Mouse (Mus musculus) liver, postnatal 0 days (tissue): ENCODE measurements around the gene Drg1. TPM values are rescaled to one million over a fixed set of nuclear protein-coding genes. Genes with fewer than 3 reads are reported as not detected.

Experiments
- ATAC-seq: fragments of 200-750 bp; cut with Nextera tagmentation; 2 replicates; pipeline ENCODE4 v1.8.0; 2017; ENCODE audit warnings: mild to moderate bottlenecking, moderate library complexity
- DNase-seq: peaks from one replicate; pipeline ENCODE4 v3.0.0-alpha.2; 2016
- H3K27ac ChIP-seq: fragments of 300-500 bp; sonication (generic); 2 replicates; pipeline ENCODE4 v1.5.1; 2014; ENCODE audit warnings: antibody characterized with exemption, moderate library complexity, mild to moderate bottlenecking, low read depth
- H3K27me3 ChIP-seq: fragments of 300-500 bp; sonication (generic); 2 replicates; pipeline ENCODE4 v1.6.1; 2014; ENCODE audit warnings: low read length, control low read depth, mixed read lengths; ENCODE audit not compliant: insufficient read depth
- H3K36me3 ChIP-seq: fragments of 300-500 bp; sonication (generic); replicated peaks from 2 replicates; pipeline ENCODE4 v1.6.1; 2014; ENCODE audit warnings: mild to moderate bottlenecking, control low read depth, low read length, moderate library complexity, mixed read lengths; ENCODE audit not compliant: insufficient read depth
- H3K4me1 ChIP-seq: fragments of 300-500 bp; sonication (generic); 2 replicates; pipeline ENCODE4 v1.6.1; 2014; ENCODE audit warnings: antibody characterized with exemption, mild to moderate bottlenecking, control low read depth; ENCODE audit not compliant: insufficient read depth
- H3K4me2 ChIP-seq: fragments of 300-500 bp; sonication (generic); 2 replicates; pipeline ENCODE4 v1.6.1; 2014; ENCODE audit warnings: low read depth, mild to moderate bottlenecking, low read length, moderate library complexity, mixed read lengths
- H3K4me3 ChIP-seq: fragments of 300-500 bp; sonication (generic); 2 replicates; pipeline ENCODE4 v1.5.1; 2014; ENCODE audit warnings: low read depth, low read length
- H3K9ac ChIP-seq: fragments of 300-500 bp; sonication (generic); replicated peaks from 2 replicates; pipeline ENCODE4 v1.6.1; 2014; ENCODE audit warnings: mild to moderate bottlenecking, moderate library complexity
- H3K9me3 ChIP-seq: fragments of 300-500 bp; sonication (generic); 2 replicates; pipeline ENCODE4 v1.6.1; 2016; ENCODE audit warnings: mild to moderate bottlenecking, control low read depth, low read length, mixed read lengths
- CTCF ChIP-seq: sonication (generic); IDR thresholded peaks from 2 replicates; pipeline ENCODE4 v1.5.1; 2016; ENCODE audit warnings: antibody characterized with exemption, low read depth
- EP300 ChIP-seq: IDR thresholded peaks from 2 replicates; pipeline ENCODE4 v1.6.1; 2016; ENCODE audit warnings: antibody characterized with exemption, low read depth, mild to moderate bottlenecking
- WGBS: fragments of 180-500 bp; shearing (Covaris S2); extraction: QIAGEN DNeasy Blood & Tissue Kit; methylation state at CpG from one replicate; pipeline ENCODE4 v1.1.7; 2014; ENCODE audit not compliant: insufficient replicate concordance; 5-methylcytosine and 5-hydroxymethylcytosine counted together
- polyA plus RNA-seq: library from polyadenylated mRNA; unstranded; fragments of >200 nt; fragmentation: Nextera tagmentation; extraction: Ambion mirVana; gene quantifications from 2 replicates; pipeline ENCODE4 v1.2.1, GENCODE M21; 2015

The Drg1 gene
- polyA plus RNA-seq, 1 experiment from 2014 or later = 84.7 TPM

DNA sequence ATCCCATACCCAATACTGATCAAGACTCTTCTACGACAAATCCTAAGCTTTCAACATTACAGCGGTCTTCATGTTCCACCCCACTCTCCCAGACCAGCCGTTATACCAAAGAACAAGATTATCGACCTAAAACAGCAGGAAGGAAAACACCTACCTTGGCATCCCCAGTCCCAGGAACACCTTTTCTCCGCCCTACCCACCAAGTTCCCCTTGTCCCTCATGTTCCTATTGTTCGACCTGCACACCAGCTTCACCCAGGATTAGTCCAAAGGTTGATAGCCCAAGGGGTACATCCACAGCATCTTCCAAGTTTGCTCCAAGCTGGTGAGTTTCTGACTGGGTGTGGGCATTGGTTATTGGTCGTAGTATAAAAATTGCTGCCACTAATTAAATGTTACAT, 23.8 kb downstream of the Drg1 start:
- H3K27me3 ChIP-seq = no peaks in the 10 kb centered on the region
- H3K4me3 ChIP-seq = no peak overlapping the region
- H3K9ac ChIP-seq = no peak overlapping the region
- no peak overlapping the region for H3K4me2 ChIP-seq
- H3K4me1 ChIP-seq = no peaks in the 10 kb centered on the region
- ATAC-seq = no peak
- no peak for TF ChIP-seq EP300
- TF ChIP-seq CTCF = no peak
- no peak overlapping the region for H3K27ac ChIP-seq
- H3K9me3 ChIP-seq = no peaks in the 10 kb centered on the region
- 87% methylated on average over 7 of the region's 7 CpGs for WGBS
- peaks cover 89% of the 10 kb centered on the region for H3K36me3 ChIP-seq
- no peak for DNase-seq

DNA sequence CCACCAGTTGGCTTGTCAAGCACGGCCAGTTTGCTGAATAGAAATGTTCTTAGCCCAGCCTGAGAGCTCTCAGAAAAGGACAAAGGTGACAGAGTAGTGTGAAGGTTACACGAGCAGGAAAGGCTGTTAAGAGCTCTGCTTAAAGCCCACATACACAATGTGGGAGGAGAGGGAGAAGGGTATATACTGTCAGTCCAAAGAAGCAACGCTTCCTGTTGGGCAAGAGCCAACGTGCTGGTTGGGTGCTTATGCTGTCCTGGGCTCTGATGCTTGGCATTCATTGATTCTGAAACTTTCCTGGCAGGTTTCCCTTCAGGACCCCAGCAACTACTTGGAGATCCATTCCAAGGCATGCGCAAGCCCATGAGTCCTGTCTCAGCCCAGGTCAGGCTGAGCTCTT, 30.9 kb downstream of the Drg1 start:
- no peak for ATAC-seq
- H3K4me1 ChIP-seq = peaks cover 3% of the 10 kb centered on the region; the same call in 1 of the 2 replicates
- WGBS = 68% methylated on average over 5 of the region's 5 CpGs
- H3K27me3 ChIP-seq = no peaks in the 10 kb centered on the region
- peaks cover 80% of the 10 kb centered on the region for H3K36me3 ChIP-seq
- H3K4me3 ChIP-seq = no peak overlapping the region
- no peak overlapping the region for H3K9ac ChIP-seq
- no peak overlapping the region for H3K4me2 ChIP-seq
- no peak overlapping the region for H3K27ac ChIP-seq
- no peak for DNase-seq
- TF ChIP-seq EP300 (no peak), CTCF (no peak)
- H3K9me3 ChIP-seq = no peaks in the 10 kb centered on the region

DNA sequence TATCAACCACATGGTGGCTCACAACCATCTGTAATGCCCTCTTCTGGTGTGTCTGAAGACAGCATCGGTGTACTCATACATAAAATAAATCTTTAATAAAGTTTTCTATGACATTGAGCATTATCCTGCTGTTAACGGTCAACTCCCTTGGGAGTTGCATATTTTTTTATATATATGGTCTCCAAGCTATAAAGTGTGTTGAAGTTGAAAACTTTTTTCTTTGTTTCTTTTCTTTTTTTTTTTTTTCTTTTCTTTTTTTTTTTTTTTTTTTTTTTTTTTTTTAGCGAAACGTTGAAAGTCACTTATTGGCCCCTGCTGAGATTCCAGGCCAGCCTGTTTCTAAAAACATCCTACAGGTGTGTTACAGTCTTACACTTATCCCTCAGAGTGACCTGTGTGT, 32.5 kb downstream of the Drg1 start:
- DNase-seq (no peak), ATAC-seq (no peak)
- H3K27ac ChIP-seq = no peak overlapping the region
- no peaks in the 10 kb centered on the region for H3K27me3 ChIP-seq
- no peaks in the 10 kb centered on the region for H3K9me3 ChIP-seq
- no peak overlapping the region for H3K4me3 ChIP-seq
- TF ChIP-seq EP300 (no peak), CTCF (no peak)
- peaks cover 81% of the 10 kb centered on the region for H3K36me3 ChIP-seq
- 89% methylated on average over 4 of the region's 4 CpGs for WGBS
- no peak overlapping the region for H3K4me2 ChIP-seq
- H3K9ac ChIP-seq = no peak overlapping the region
- H3K4me1 ChIP-seq = peaks cover 3% of the 10 kb centered on the region; the same call in 1 of the 2 replicates

DNA sequence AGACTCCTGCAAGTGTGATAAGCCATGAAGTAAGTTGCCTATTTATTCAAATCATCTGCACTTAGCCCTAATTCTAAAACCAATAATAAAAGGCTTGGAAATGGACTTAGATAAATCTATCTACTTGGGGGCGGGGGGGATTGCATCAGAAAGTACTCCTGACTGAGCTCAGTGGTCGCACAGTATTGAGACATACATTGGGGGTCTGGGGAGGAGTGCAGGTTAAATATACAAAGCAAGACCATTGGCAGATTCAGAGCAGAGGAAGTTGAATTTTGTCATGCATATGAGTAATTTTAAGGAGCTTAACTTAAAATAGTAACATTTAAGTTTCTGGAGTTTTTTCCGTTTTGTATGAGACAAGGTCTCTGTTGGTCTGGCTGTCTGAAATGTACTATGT, 34.0 kb downstream of the Drg1 start:
- DNase-seq (no peak), ATAC-seq (no peak)
- no peak overlapping the region for H3K9ac ChIP-seq
- no peak overlapping the region for H3K4me2 ChIP-seq
- WGBS = 68% methylated on average over 3 of the region's 3 CpGs
- peaks cover 77% of the 10 kb centered on the region for H3K36me3 ChIP-seq
- peaks cover 3% of the 10 kb centered on the region; the same call in 1 of the 2 replicates for H3K4me1 ChIP-seq
- no peaks in the 10 kb centered on the region for H3K9me3 ChIP-seq
- H3K4me3 ChIP-seq = no peak overlapping the region
- no peak overlapping the region for H3K27ac ChIP-seq
- TF ChIP-seq CTCF = no peak
- TF ChIP-seq EP300 = no peak
- no peaks in the 10 kb centered on the region for H3K27me3 ChIP-seq

DNA sequence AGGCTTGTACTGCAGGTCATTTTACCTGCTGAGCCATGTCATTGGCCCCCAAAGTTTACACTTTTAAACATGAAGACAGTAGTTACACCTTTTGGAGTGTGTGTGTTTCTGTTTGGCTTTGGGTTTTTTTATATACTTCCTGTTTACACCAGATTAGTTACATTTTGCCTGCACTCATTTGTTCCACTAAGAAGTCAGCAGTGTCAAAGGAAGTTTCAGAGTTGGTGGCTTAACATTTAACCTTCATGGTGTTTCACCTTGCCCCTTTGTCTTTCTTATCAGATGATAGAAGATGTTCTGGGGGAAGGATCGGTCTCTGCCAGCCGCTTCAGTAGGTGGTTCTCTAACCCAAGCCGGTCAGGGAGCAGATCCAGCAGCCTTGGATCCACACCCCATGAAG, 39.1 kb downstream of the Drg1 start:
- no peak overlapping the region for H3K4me3 ChIP-seq
- no peak overlapping the region for H3K9ac ChIP-seq
- peaks cover 81% of the 10 kb centered on the region for H3K36me3 ChIP-seq
- H3K4me1 ChIP-seq = peaks cover 3% of the 10 kb centered on the region; the same call in 1 of the 2 replicates
- ATAC-seq (no peak), DNase-seq (no peak)
- WGBS = 87% methylated on average over 3 of the region's 3 CpGs
- H3K27me3 ChIP-seq = no peaks in the 10 kb centered on the region
- H3K9me3 ChIP-seq = no peaks in the 10 kb centered on the region
- H3K4me2 ChIP-seq = no peak overlapping the region
- TF ChIP-seq EP300 (no peak), CTCF (no peak)
- no peak overlapping the region for H3K27ac ChIP-seq

DNA sequence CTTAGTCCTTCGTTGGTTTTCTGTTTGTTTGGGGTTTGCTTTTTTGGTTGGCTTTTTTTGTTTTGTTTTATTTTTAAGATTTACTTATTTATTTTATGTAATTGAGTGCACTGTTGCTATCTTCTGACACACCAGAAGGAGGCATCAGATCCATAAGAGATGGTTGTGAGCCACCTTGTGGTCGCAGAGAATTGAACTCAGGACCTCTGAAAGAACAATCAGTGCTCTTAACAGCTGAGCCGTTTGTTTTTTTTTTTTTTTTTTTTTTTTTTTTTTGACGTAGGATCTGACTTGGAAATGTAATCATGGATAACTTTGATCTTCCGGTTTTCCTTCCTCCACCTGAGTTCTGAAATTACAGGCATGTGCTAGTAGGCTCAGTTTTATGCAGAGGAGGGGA, 43.1 kb downstream of the Drg1 start:
- DNase-seq (no peak), ATAC-seq (no peak)
- Histone ChIP-seq H3K4me2 (no peak overlapping the region), H3K9me3 (no peaks in the 10 kb centered on the region), H3K9ac (no peak overlapping the region), H3K4me1 (no peaks in the 10 kb centered on the region), H3K27ac (no peak overlapping the region), H3K36me3 (peaks cover 78% of the 10 kb centered on the region), H3K4me3 (no peak overlapping the region), H3K27me3 (no peaks in the 10 kb centered on the region)
- WGBS = 70% methylated on average over 5 of the region's 5 CpGs
- TF ChIP-seq CTCF = no peak
- TF ChIP-seq EP300 = no peak

DNA sequence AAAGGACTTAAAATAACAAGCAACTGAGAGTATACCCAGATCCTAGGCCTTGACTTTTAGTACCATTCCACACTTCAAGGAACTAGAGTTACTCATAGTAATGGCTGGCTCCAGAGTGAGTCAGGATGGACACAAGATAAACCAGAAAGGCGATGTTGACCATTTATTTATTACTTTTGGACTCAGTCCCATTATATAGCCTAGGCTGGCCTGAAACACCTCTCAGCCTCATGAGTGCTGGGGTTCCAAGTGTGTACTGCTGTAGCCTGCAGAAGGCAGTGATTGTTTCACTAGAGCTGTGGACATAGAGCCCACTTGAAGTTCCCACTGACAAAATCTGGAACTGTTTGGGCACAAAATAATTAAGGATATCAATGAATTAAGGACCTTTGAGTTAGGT, 53.7 kb downstream of the Drg1 start:
- no peak for DNase-seq
- ATAC-seq = no peak
- no peak overlapping the region for H3K4me2 ChIP-seq
- 0 out of 2 replicates have a peak, but pooled peaks cover 3% of the 10 kb centered on the region for H3K4me1 ChIP-seq
- WGBS = 88% methylated on average over 1 of the region's 1 CpGs
- H3K27ac ChIP-seq = no peak overlapping the region
- H3K4me3 ChIP-seq = no peak overlapping the region
- no peaks in the 10 kb centered on the region for H3K9me3 ChIP-seq
- no peak for TF ChIP-seq EP300
- no peak for TF ChIP-seq CTCF
- H3K27me3 ChIP-seq = no peaks in the 10 kb centered on the region
- no peak overlapping the region for H3K9ac ChIP-seq
- peaks cover 56% of the 10 kb centered on the region for H3K36me3 ChIP-seq
